Mouse (Mus musculus) bone marrow macrophage, adult 2 months (primary cell): ENCODE measurements at regions not wholly inside any gene's neighbourhood (a gene's known extent, or its start where the extent isn't known, plus 50 kb on each side); places are given as distances from the start of the nearest gene placed in this dataset.

Experiments used
- CTCF ChIP-seq: IDR thresholded peaks from 2 replicates; pipeline ENCODE4 v1.5.1; 2012; ENCODE audit warnings: low read depth, mild to moderate bottlenecking, low read length, moderate library complexity
- POLR2A ChIP-seq: IDR thresholded peaks from 2 replicates; pipeline ENCODE4 v1.6.1; 2012; ENCODE audit warnings: mild to moderate bottlenecking, low read depth, low read length, borderline replicate concordance

- TF ChIP-seq CTCF = no peak
- no peak for TF ChIP-seq POLR2A
Observed at GRCm38 (mm10) chr13:97618190-97618586, 142.2 kb downstream of the Gm10260 start.
